In genomic region chr4:58574024-58574423, GRCm38 (mm10) we compare ENCODE assay signal across 21 mouse cellular contexts. TPM values are rescaled to one million over a fixed set of nuclear protein-coding genes. Genes with fewer than 3 reads are reported as not detected.
A peak's percentile ranks its signal among the peaks of the same experiment; 100 is the strongest.
DNase-seq lines count a peak whose midpoint lies in the region; ATAC-seq and TF ChIP-seq lines count a peak whose summit lies in the region.
"Had no signal": no experiment of that assay in that cellular context is flagged by ENCODE, and none has a peak within 500 bp of the region (broad histone marks: within the 10 kb centered on the region; RNA-seq: fewer than 3 reads in every experiment).

No protein-coding gene starts in this region.

- no peaks in the 10 kb centered on the region for H3K36me3 ChIP-seq in midbrain, embryonic 11.5 days (ENCODE audit: control insufficient read depth, insufficient read depth, low read length)
- no peaks in the 10 kb centered on the region for H3K36me3 ChIP-seq in midbrain, embryonic 15.5 days (replicated peaks)
- H3K36me3 ChIP-seq in C2C12 (ENCODE audit: control insufficient read depth, insufficient read depth): no peaks in the 10 kb centered on the region
- H3K36me3 ChIP-seq: embryonic facial prominence, embryonic 15.5 days; heart, embryonic 12.5 days; hindbrain, embryonic 10.5 days; hindbrain, embryonic 15.5 days had no signal

- H3K4me3 ChIP-seq in midbrain, embryonic 11.5 days (ENCODE audit: low read depth, low read length): no peak overlapping the region
- no peak overlapping the region for H3K4me3 ChIP-seq in midbrain, embryonic 15.5 days
- H3K4me3 ChIP-seq in C2C12 (ENCODE audit: insufficient read depth, poor library complexity, severe bottlenecking): no peak overlapping the region
- H3K4me3 ChIP-seq: embryonic facial prominence, embryonic 15.5 days; heart, adult 2 months; heart, embryonic 12.5 days; hindbrain, embryonic 10.5 days; hindbrain, embryonic 15.5 days had no signal

- no peaks in the 10 kb centered on the region for H3K79me2 ChIP-seq in C2C12 (ENCODE audit: control insufficient read depth, insufficient read depth)

- WGBS in midbrain, embryonic 11.5 days: 76% methylated on average over 6 of the region's 6 CpGs
- WGBS in midbrain, embryonic 15.5 days: 66% methylated on average over 6 of the region's 6 CpGs

- no peaks in the 10 kb centered on the region for H3K9me3 ChIP-seq in midbrain, embryonic 11.5 days (ENCODE audit: control insufficient read depth, low read length)
- no peaks in the 10 kb centered on the region for H3K9me3 ChIP-seq in midbrain, embryonic 15.5 days
- H3K9me3 ChIP-seq: embryonic facial prominence, embryonic 15.5 days; heart, embryonic 12.5 days; hindbrain, embryonic 10.5 days; hindbrain, embryonic 15.5 days had no signal

- H3K27ac ChIP-seq in midbrain, embryonic 11.5 days (ENCODE audit: low read depth, low read length): no peak overlapping the region
- H3K27ac ChIP-seq in midbrain, embryonic 15.5 days: no peak overlapping the region
- H3K27ac ChIP-seq: embryonic facial prominence, embryonic 15.5 days; heart, adult 2 months; hindbrain, embryonic 10.5 days; hindbrain, embryonic 15.5 days had no signal

- H3K4me1 ChIP-seq in midbrain, embryonic 11.5 days (ENCODE audit: control insufficient read depth, insufficient read depth, low read length): peaks cover 6% of the 10 kb centered on the region; the same call in 1 of the 2 replicates
- no peaks in the 10 kb centered on the region for H3K4me1 ChIP-seq in midbrain, embryonic 15.5 days
- H3K4me1 ChIP-seq: embryonic facial prominence, embryonic 15.5 days; hindbrain, embryonic 15.5 days had no signal

- H3K4me2 ChIP-seq in midbrain, embryonic 11.5 days: no peak overlapping the region
- no peak overlapping the region for H3K4me2 ChIP-seq in midbrain, embryonic 15.5 days
- H3K4me2 ChIP-seq: embryonic facial prominence, embryonic 15.5 days; heart, embryonic 12.5 days; hindbrain, embryonic 15.5 days had no signal

- peak; percentile 75 for DNase-seq in midbrain, embryonic 11.5 days (ENCODE audit: low spot score, missing footprints)
- peak; percentile 23 for DNase-seq in fibroblast of lung, adult 2 months (ENCODE audit: low read depth)
- DNase-seq in kidney, adult 11 months: no peak
- DNase-seq: adrenal gland, postnatal 14 days; B cell, adult 2 months; cerebellum, adult 18-20 months; cerebellum, adult 9-11 months; cerebellum, postnatal 36 days; heart, adult 2 months had no signal

- no peak for TF ChIP-seq CTCF in C2C12 (IDR thresholded peaks at IDR 0.05; ENCODE audit: control insufficient read depth, insufficient read depth, insufficient read length)

- ATAC-seq in midbrain, embryonic 11.5 days (ENCODE audit: low FRiP score): no peak
- no peak for ATAC-seq in midbrain, embryonic 15.5 days (replicated peaks)
- ATAC-seq in erythroid progenitor cell, adult 5-6 weeks (replicated peaks; ENCODE audit: low FRiP score, poor library complexity, severe bottlenecking): no peak
- ATAC-seq: activated CD4-positive, CD25-positive, alpha-beta regulatory T cell, adult 4 months; forebrain, embryonic 14.5 days; intestine, embryonic 16.5 days; Patski had no signal

- no peak overlapping the region for H3K9ac ChIP-seq in midbrain, embryonic 11.5 days (ENCODE audit: low read length)
- no peak overlapping the region for H3K9ac ChIP-seq in midbrain, embryonic 15.5 days
- H3K9ac ChIP-seq: embryonic facial prominence, embryonic 15.5 days; heart, embryonic 12.5 days; hindbrain, embryonic 15.5 days had no signal

- H3K79me3 ChIP-seq in C2C12 (ENCODE audit: low read depth): no peaks in the 10 kb centered on the region

- H3ac ChIP-seq in C2C12 (ENCODE audit: control insufficient read depth, insufficient read length, low read depth): no peak overlapping the region

- H3K27me3 ChIP-seq in midbrain, embryonic 11.5 days (ENCODE audit: control insufficient read depth, insufficient read depth, low read length): no peaks in the 10 kb centered on the region
- H3K27me3 ChIP-seq in midbrain, embryonic 15.5 days (replicated peaks): no peaks in the 10 kb centered on the region
- H3K27me3 ChIP-seq in C2C12 (ENCODE audit: control insufficient read depth, insufficient read depth, insufficient read length): no peaks in the 10 kb centered on the region
- H3K27me3 ChIP-seq: embryonic facial prominence, embryonic 15.5 days; heart, embryonic 12.5 days; hindbrain, embryonic 15.5 days; Patski had no signal

TF ChIP-seq in C2C12, 6 proteins besides CTCF, POLR2A, EP300 and RAD21:
- peak; percentile 49 for TF ChIP-seq FOSL1 (IDR thresholded peaks at IDR 0.05; ENCODE audit: insufficient read depth, low read length, poor library complexity, severe bottlenecking)
- TF ChIP-seq MYOD1 (IDR thresholded peaks at IDR 0.05; ENCODE audit: control insufficient read depth, insufficient read length, low read depth): no peak
- no peak for TF ChIP-seq MYOG (IDR thresholded peaks at IDR 0.05; ENCODE audit: control insufficient read depth, extremely low read depth, insufficient read length)
- peak; percentile 19 for TF ChIP-seq MAX (IDR thresholded peaks at IDR 0.05)

RNA-seq across cellular contexts. Expression of gene Lpar1, which starts 20.3 kb away (rescaled TPM):
- polyA plus RNA-seq in midbrain, embryonic 11.5 days (2014; fragmentation: Nextera tagmentation; extraction: Ambion mirVana): 45.2 and 50.7 TPM in 2 replicates
- 27.6 and 28.7 TPM in 2 replicates for polyA plus RNA-seq in midbrain, embryonic 15.5 days (2015; fragmentation: Nextera tagmentation; extraction: Ambion mirVana)
- polyA plus RNA-seq in C2C12 (2012; fragmentation: generic; extraction: Trizol): 14.4 TPM
- total RNA-seq in erythroid progenitor cell, adult 5-6 weeks (2015; ENCODE audit: low replicate concordance): not detected in 2 replicates
- total RNA-seq in erythroid progenitor cell, adult 5-6 weeks (2017; ENCODE audit: low replicate concordance): not detected in 2 replicates
- total RNA-seq: MEL had no signal
- polyA plus RNA-seq: activated CD4-positive, CD25-positive, alpha-beta regulatory T cell, adult 4 months had no signal
